Mouse (Mus musculus) limb, embryonic 14.5 days (tissue): ENCODE data around the gene Pisd. TPM values are rescaled to one million over a fixed set of nuclear protein-coding genes. Genes with fewer than 3 reads are reported as not detected.
A peak's percentile ranks its signal among the peaks of the same experiment; 100 is the strongest.
"Not testable (repeated sequence)": the region's sequence is repeated elsewhere in the genome, so short reads cannot be mapped to it uniquely, and the experiment has no call there.

Source experiments
- ATAC-seq: fragments of 200-750 bp; cut with Nextera tagmentation; 2 replicates; pipeline ENCODE4 v1.8.0; 2017; ENCODE audit warnings: low read depth, moderate number of reproducible peaks, moderate TSS enrichment; ENCODE audit not compliant: low FRiP score
- DNase-seq: peaks from one replicate; pipeline ENCODE4 v3.0.0-alpha.2; 2015; ENCODE audit warnings: low spot score
- H3K27ac ChIP-seq: fragments of 300-500 bp; sonication (generic); replicated peaks from 2 replicates; pipeline ENCODE4 v1.5.1; 2014; ENCODE audit warnings: low read depth, mild to moderate bottlenecking, low read length, moderate library complexity, mixed read lengths
- H3K27me3 ChIP-seq: fragments of 300-500 bp; sonication (generic); 2 replicates; pipeline ENCODE4 v1.6.1; 2014; ENCODE audit warnings: low read length, mixed read lengths; ENCODE audit not compliant: control insufficient read depth, insufficient read depth
- H3K36me3 ChIP-seq: fragments of 300-500 bp; sonication (generic); 2 replicates; pipeline ENCODE4 v1.6.1; 2014; ENCODE audit warnings: mild to moderate bottlenecking, low read length, moderate library complexity, mixed read lengths; ENCODE audit not compliant: control insufficient read depth, insufficient read depth
- H3K4me1 ChIP-seq: fragments of 300-500 bp; sonication (generic); 2 replicates; pipeline ENCODE4 v1.6.1; 2014; ENCODE audit warnings: antibody characterized with exemption, low read length, mixed read lengths; ENCODE audit not compliant: control insufficient read depth, insufficient read depth
- H3K4me2 ChIP-seq: fragments of 300-500 bp; sonication (generic); replicated peaks from 2 replicates; pipeline ENCODE4 v1.6.1; 2014; ENCODE audit warnings: low read depth, mild to moderate bottlenecking, low read length, moderate library complexity; ENCODE audit not compliant: severe bottlenecking
- H3K4me3 ChIP-seq: fragments of 300-500 bp; sonication (generic); replicated peaks from 2 replicates; pipeline ENCODE4 v1.5.1; 2014; ENCODE audit warnings: low read length
- H3K9ac ChIP-seq: fragments of 300-500 bp; sonication (generic); 2 replicates; pipeline ENCODE4 v1.6.1; 2014; ENCODE audit warnings: mild to moderate bottlenecking, low read depth, low read length, moderate library complexity; ENCODE audit not compliant: severe bottlenecking
- H3K9me3 ChIP-seq: fragments of 300-500 bp; sonication (generic); 2 replicates; pipeline ENCODE4 v1.6.1; 2016; ENCODE audit warnings: low read length; ENCODE audit not compliant: control insufficient read depth
- POLR2A ChIP-seq: fragments of 200-500 bp; IDR thresholded peaks from 2 replicates; pipeline ENCODE4 v1.8.0; 2012; ENCODE audit warnings: inconsistent platforms, mild to moderate bottlenecking, moderate library complexity, borderline replicate concordance; ENCODE audit not compliant: insufficient read depth, insufficient read length; ENCODE audit errors: extremely low read depth
- WGBS: fragments of 180-500 bp; shearing (Covaris S2); extraction: QIAGEN DNeasy Blood & Tissue Kit; methylation state at CpG from one replicate; pipeline ENCODE4 v1.1.7; 2014; 5-methylcytosine and 5-hydroxymethylcytosine counted together
- polyA plus RNA-seq, 2 experiments: library from polyadenylated mRNA; depleted of rRNA in 1 of 2; stranded (reverse) in 1 of 2; unstranded in 1 of 2; fragments of >200 nt; fragmentation: Nextera tagmentation in 1 of 2; extraction: Ambion mirVana in 1 of 2; gene quantifications; 2 replicates each; pipeline versions ENCODE4 v1.2.1 to v1.2.3; 2012 to 2014

Gene Pisd
- polyA plus RNA-seq, 2 experiments = 45.7 to 57.5 TPM

DNA sequence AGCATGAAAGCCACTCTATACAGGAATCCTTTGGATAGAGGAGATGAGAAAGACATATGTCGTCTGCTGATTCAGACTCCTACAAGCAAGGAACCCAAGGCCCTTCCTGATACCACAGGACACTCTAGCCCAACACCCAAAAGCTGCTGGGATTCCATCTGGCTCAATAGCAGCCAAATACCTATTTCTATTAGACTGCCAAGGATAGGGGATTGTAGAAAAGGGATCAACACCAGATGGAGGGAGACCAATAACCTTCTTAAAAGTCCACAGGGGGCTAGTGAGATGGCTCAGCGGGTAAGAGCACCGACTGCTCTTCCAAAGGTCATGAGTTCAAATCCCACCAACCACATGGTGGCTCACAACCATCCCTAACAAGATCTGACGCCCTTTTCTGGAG is 29.9 kb upstream of the Pisd start:
- no peak overlapping the region for H3K9ac ChIP-seq
- no peak for DNase-seq
- H3K27me3 ChIP-seq = no peaks in the 10 kb centered on the region
- no peaks in the 10 kb centered on the region for H3K4me1 ChIP-seq
- TF ChIP-seq POLR2A = no peak
- no peaks in the 10 kb centered on the region for H3K9me3 ChIP-seq
- peaks cover 63% of the 10 kb centered on the region for H3K36me3 ChIP-seq
- H3K4me3 ChIP-seq = no peak overlapping the region
- H3K4me2 ChIP-seq = no peak overlapping the region
- no peak for ATAC-seq
- H3K27ac ChIP-seq = no peak overlapping the region
- WGBS = 84% methylated on average over 4 of the region's 4 CpGs

DNA sequence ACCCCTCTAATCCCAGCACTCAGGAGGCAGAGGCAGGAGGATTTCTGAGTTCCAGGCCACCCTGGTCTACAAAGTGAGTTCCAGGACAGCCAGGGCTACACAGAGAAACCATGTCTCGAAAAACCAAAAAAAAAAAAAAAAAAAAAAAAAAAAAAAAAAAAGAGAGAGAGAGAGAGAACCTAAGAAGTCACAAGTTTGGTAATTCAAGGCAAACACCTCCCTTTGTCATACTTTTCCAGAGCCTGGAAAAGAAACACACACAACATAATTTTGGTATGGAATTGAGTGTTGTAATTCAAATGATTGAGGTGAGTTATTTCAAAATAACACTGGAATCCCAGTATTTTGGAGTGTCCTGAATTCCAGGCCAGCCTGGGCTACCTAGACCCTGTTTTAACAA is 1.0 kb upstream of the Pisd start:
- 67% methylated on average over 1 of the region's 1 CpGs for WGBS
- not testable (repeated sequence) for H3K4me2 ChIP-seq, ATAC-seq

DNA sequence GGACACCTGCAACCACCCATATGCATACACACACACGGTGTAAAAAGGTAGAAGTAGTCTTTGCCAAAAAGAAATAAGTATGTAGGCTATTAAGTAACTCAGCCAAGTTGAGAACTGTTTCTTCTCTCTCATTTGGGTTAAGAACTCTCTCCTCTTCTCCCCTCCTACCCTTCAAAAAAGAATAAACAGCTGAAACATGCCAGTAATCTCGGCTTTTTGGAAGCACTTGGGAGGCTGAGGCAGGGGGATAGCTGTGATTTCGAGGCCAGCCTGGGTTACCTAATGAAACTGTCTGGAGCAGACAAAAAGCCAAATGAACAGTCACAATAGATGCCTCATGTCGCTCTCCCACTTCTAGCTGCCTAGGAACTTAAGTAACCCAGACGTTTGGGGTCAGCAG is 720 bp downstream of the Pisd start:
- H3K9me3 ChIP-seq = no peaks in the 10 kb centered on the region
- no peaks in the 10 kb centered on the region for H3K27me3 ChIP-seq
- H3K4me1 ChIP-seq = peaks cover 5% of the 10 kb centered on the region; the same call in 1 of the 2 replicates
- no peak overlapping the region for H3K27ac ChIP-seq
- peak overlapping the region; percentile 60 for H3K9ac ChIP-seq
- ATAC-seq (no peak), DNase-seq (no peak)
- peak overlapping the region; percentile 84 for H3K4me3 ChIP-seq
- H3K36me3 ChIP-seq = peaks cover 12% of the 10 kb centered on the region
- WGBS = 24% methylated on average over 5 of the region's 5 CpGs
- no peak for TF ChIP-seq POLR2A
- peak overlapping the region; percentile 80 for H3K4me2 ChIP-seq

More for the DNA sequence above, 1.0 kb upstream of the Pisd start:
- not testable (repeated sequence) for H3K9me3 ChIP-seq, DNase-seq, H3K27me3 ChIP-seq, H3K4me1 ChIP-seq, H3K9ac ChIP-seq, H3K27ac ChIP-seq, H3K4me3 ChIP-seq
- peaks cover 10% of the 10 kb centered on the region for H3K36me3 ChIP-seq

DNA sequence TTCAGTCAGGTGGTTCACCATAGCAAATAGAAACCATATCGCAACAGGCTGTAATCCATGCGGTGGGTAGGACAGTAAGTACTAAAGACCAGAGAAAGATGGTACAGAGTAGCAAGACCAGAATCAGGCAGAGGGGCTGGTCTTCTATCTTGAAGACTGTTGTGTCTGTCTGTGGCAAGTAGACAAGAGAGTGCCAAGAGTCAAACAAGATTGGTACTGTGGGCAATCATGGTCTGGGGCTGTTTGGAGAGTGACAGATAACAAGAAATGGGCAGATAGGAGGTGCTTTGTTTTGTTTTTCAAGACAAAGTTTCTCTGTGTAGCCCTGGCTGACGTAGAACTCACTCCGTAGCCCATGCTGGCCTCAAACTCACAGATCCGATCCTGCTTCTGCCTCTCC is 3.9 kb downstream of the Pisd start:
- ATAC-seq (no peak), DNase-seq (no peak)
- H3K4me1 ChIP-seq = peaks cover 5% of the 10 kb centered on the region; the same call in 1 of the 2 replicates
- no peak overlapping the region for H3K27ac ChIP-seq
- no peak overlapping the region for H3K9ac ChIP-seq
- H3K27me3 ChIP-seq = no peaks in the 10 kb centered on the region
- H3K4me3 ChIP-seq = no peak overlapping the region
- no peak overlapping the region for H3K4me2 ChIP-seq
- H3K9me3 ChIP-seq = no peaks in the 10 kb centered on the region
- 0 out of 2 replicates have a peak, but pooled peaks cover 4% of the 10 kb centered on the region for H3K36me3 ChIP-seq
- TF ChIP-seq POLR2A = no peak
- WGBS = 96% methylated on average over 5 of the region's 5 CpGs

DNA sequence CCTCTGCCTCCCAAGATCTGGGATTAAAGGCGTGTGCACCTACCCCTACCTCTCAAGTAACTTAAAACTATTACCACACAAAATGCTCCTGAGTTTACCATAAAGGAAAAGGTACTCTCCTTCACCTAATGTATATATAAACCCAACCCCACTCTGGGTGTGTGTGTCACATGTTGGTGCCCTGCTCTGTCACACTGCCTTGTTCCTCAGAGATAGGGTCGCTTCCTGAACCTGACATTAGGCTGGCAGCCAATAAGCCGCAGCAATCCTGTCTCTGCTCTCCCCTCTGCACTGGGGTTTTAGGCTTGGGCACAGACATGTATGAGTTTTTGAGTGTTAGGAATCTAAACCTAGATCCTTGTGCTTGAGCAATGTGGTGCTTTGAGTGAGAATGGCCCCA is 7.3 kb downstream of the Pisd start:
- 86% methylated on average over 3 of the region's 3 CpGs for WGBS

DNA sequence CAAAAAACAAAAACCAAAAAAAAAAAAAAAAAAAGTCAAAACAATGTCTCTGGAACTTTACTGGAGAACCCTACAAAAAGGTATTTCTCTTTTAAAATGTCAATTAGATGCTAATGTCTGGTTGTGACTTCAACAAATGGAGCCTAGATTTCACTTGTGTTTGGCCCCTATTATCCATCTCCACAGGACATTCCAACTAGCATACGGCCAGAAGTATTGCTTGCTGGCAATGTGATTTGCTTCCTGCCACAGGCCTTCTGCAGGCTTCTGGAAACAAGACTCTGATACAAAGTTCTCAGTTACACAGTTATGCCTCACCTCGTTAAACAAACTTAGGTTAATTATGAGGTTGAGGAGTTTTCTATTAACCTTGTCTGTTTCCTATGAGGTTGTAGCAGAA is 13.1 kb downstream of the Pisd start:
- H3K4me1 ChIP-seq = no peaks in the 10 kb centered on the region
- H3K9me3 ChIP-seq = no peaks in the 10 kb centered on the region
- no peak overlapping the region for H3K9ac ChIP-seq
- ATAC-seq (no peak), DNase-seq (no peak)
- H3K4me3 ChIP-seq = no peak overlapping the region
- H3K27ac ChIP-seq = no peak overlapping the region
- WGBS = 58% methylated on average over 2 of the region's 2 CpGs
- no peak for TF ChIP-seq POLR2A
- no peaks in the 10 kb centered on the region for H3K27me3 ChIP-seq
- peaks cover 22% of the 10 kb centered on the region for H3K36me3 ChIP-seq
- H3K4me2 ChIP-seq = no peak overlapping the region

More for the DNA sequence above, 7.3 kb downstream of the Pisd start:
- H3K27me3 ChIP-seq = no peaks in the 10 kb centered on the region
- no peak for ATAC-seq
- peaks cover 15% of the 10 kb centered on the region for H3K36me3 ChIP-seq
- no peak for DNase-seq
- H3K4me1 ChIP-seq = no peaks in the 10 kb centered on the region
- H3K4me3 ChIP-seq = no peak overlapping the region
- H3K9ac ChIP-seq = no peak overlapping the region
- no peak overlapping the region for H3K4me2 ChIP-seq
- no peak overlapping the region for H3K27ac ChIP-seq
- no peak for TF ChIP-seq POLR2A
- no peaks in the 10 kb centered on the region for H3K9me3 ChIP-seq
